In genomic region chr19:43752489-43753225, GRCm38 (mm10) we compare ENCODE assay signal across 8 mouse cellular contexts. TPM values are rescaled to one million over a fixed set of nuclear protein-coding genes. Genes with fewer than 3 reads are reported as not detected.
DNase-seq lines count a peak whose midpoint lies in the region; ATAC-seq lines count a peak whose summit lies in the region.

TSS of gene Cutc (plus strand) at chr19:43752996.
TSS of gene Cox15 (minus strand) at chr19:43753000.

- ATAC-seq in megakaryocyte progenitor cell, adult 5-6 weeks (replicated peaks; ENCODE audit: poor library complexity) = peak; percentile 95

- peak; percentile 97 for DNase-seq in adipocyte (ENCODE audit: low spot score)
- peak; percentile 100 for DNase-seq in embryo, embryonic 10 days (ENCODE audit: low spot score)
- DNase-seq in gastrocnemius, postnatal 10 days = peak; percentile 98
- DNase-seq in induced T-regulatory cell, adult 2 months (ENCODE audit: low read depth) = peak; percentile 97
- DNase-seq in left cerebral cortex, adult 9 months (ENCODE audit: low spot score in 2 of 2) = peak; percentile 86 to 96
- peak; percentile 97 for DNase-seq in right cerebral cortex, postnatal 14 days
- peak; percentile 94 to 97 for DNase-seq in urinary bladder, postnatal 36 days (ENCODE audit: low spot score in 2 of 2)

RNA-seq across cellular contexts. Expression of gene Cutc, which starts in this region (rescaled TPM):
- 10 to 100 TPM; 10.3 to 11.3 TPM for total RNA-seq in gastrocnemius, postnatal 10 days (2021)
- total RNA-seq in megakaryocyte progenitor cell, adult 5-6 weeks (2015) = 38.6 and 39.0 TPM in 2 replicates
- 18.1 and 28.1 TPM in 2 replicates for total RNA-seq in megakaryocyte progenitor cell, adult 5-6 weeks (2017)

RNA-seq across cellular contexts. Expression of gene Cox15, which starts in this region (rescaled TPM):
- total RNA-seq in gastrocnemius, postnatal 10 days (2021) = 10 to 100 TPM; 27.8 to 32.1 TPM
- total RNA-seq in megakaryocyte progenitor cell, adult 5-6 weeks (2015) = 14.0 and 15.4 TPM in 2 replicates
- total RNA-seq in megakaryocyte progenitor cell, adult 5-6 weeks (2017) = 13.6 and 42.0 TPM in 2 replicates

Comparison
In these comparisons a context has a peak if more than half of its experiments do, and no peak if none do; other contexts are left out.
1. Peak in every context shown above with its lines: DNase-seq and ATAC-seq.